Mouse (Mus musculus) embryonic fibroblast, embryonic 13.5 days (primary cell): ENCODE measurements around the gene Ipo13. TPM values are rescaled to one million over a fixed set of nuclear protein-coding genes. Genes with fewer than 3 reads are reported as not detected.

ENCODE experiments used
- H3K27ac ChIP-seq: 2 replicates; pipeline ENCODE4 v1.5.1; 2012; ENCODE audit warnings: low read length, control low read depth, inconsistent platforms; ENCODE audit not compliant: insufficient read depth
- H3K4me1 ChIP-seq: 2 replicates; pipeline ENCODE4 v1.6.1; 2011; ENCODE audit warnings: low read length; ENCODE audit not compliant: control insufficient read depth, insufficient read depth
- H3K4me3 ChIP-seq: 2 replicates; pipeline ENCODE4 v1.5.1; 2011; ENCODE audit warnings: mild to moderate bottlenecking, control low read depth, low read length; ENCODE audit not compliant: insufficient read depth
- CTCF ChIP-seq: IDR thresholded peaks from 2 replicates; pipeline ENCODE4 v1.5.1; 2011; ENCODE audit warnings: mild to moderate bottlenecking, control low read depth, low read length, moderate library complexity, borderline replicate concordance; ENCODE audit not compliant: insufficient read depth
- POLR2A ChIP-seq: IDR thresholded peaks from 2 replicates; pipeline ENCODE4 v1.6.1; 2011; ENCODE audit warnings: low read depth, mild to moderate bottlenecking, control low read depth, low read length, moderate library complexity
- polyA plus RNA-seq: library from polyadenylated mRNA; stranded (reverse); fragments of >200 nt; gene quantifications from 2 replicates; pipeline ENCODE4 v1.2.4, GENCODE M21; 2011; ENCODE audit warnings: low read depth; ENCODE audit not compliant: missing spikeins, insufficient read length

Ipo13 gene
- polyA plus RNA-seq, 1 experiment: 44.3 TPM

GRCm38 (mm10) chr4:117915489-117916105, 798 bp upstream of the Ipo13 start:
- no peaks in the 10 kb centered on the region; the same call in 1 of the 2 replicates for H3K4me1 ChIP-seq
- H3K27ac ChIP-seq: no peak overlapping the region
- H3K4me3 ChIP-seq: peak overlapping the region; percentile 82
- no peak for TF ChIP-seq POLR2A
- no peak for TF ChIP-seq CTCF

GRCm38 (mm10) chr4:117914031-117914430, 768 bp downstream of the Ipo13 start:
- H3K27ac ChIP-seq: no peak overlapping the region
- H3K4me3 ChIP-seq: peak overlapping the region; percentile 82
- H3K4me1 ChIP-seq: no peaks in the 10 kb centered on the region; the same call in 1 of the 2 replicates
- TF ChIP-seq CTCF (no peak), POLR2A (no peak)

DNA sequence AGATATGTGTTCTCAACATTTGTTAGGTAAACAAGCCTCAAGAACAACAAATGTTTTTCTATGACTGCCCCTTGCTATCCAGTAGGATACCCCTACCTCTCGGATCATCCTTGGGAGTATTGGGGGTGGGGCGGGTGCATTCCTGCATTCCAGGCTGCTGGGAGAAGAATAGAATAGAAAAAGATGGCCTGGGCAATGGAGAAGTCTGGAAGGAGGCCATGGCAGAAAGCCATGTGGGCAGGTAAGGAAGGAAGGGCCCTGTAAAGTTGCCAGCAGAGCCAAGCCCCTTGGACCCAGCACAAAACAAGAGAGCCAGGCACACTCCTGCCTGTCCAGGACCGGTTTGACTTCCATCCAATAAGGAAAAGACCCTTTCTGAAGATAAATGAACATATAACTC, 1.4 kb downstream of the Ipo13 start:
- no peak for TF ChIP-seq CTCF
- TF ChIP-seq POLR2A: no peak
- H3K27ac ChIP-seq: no peak overlapping the region
- no peaks in the 10 kb centered on the region; the same call in 1 of the 2 replicates for H3K4me1 ChIP-seq
- peak overlapping the region; percentile 82 for H3K4me3 ChIP-seq

- H3K27ac ChIP-seq: no peak overlapping the region
- H3K4me1 ChIP-seq: no peaks in the 10 kb centered on the region; the same call in 1 of the 2 replicates
- no peak for TF ChIP-seq CTCF
- TF ChIP-seq POLR2A: no peak
- no peak overlapping the region for H3K4me3 ChIP-seq
Measured at GRCm38 (mm10) chr4:117912685-117913273, 2.0 kb downstream of the Ipo13 start.

- no peak for TF ChIP-seq CTCF
- TF ChIP-seq POLR2A: no peak
- Histone ChIP-seq H3K4me3 (no peak overlapping the region), H3K27ac (no peak overlapping the region), H3K4me1 (no peaks in the 10 kb centered on the region; the same call in 1 of the 2 replicates)
Measured at GRCm38 (mm10) chr4:117912131-117912561, 2.7 kb downstream of the Ipo13 start.

DNA sequence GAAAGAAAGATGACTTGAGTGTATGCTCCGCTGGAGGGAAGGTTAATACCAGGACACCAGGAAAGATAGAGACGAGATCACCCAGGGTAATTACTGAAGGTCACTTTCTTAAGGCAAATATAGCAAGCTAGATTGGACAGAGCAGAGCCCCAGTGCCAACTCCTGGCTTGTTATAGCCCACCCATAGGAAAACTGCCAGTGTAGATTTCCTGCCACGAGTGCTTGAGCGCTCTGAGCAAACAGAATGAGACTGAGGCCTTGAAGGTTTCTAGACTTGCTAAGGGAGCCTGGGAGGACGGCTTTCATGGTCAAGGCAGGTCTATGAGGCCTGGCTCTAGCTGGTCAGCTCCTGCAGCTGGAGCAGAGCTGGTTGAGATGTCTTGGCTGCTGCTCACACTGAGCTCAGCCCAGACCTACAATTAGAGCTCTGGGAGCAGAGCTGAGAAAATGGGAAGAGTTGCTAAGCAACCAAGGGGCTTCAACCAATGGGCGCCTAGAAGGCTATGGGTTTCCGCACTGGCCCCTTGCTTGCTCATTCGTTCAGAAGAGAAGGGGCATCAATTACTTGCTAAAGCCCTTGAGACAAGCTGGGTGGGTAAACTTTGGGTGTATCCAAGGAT, 5.9 kb downstream of the Ipo13 start:
- Histone ChIP-seq H3K4me1 (peaks cover 5% of the 10 kb centered on the region), H3K27ac (no peak overlapping the region), H3K4me3 (no peak overlapping the region)
- TF ChIP-seq CTCF (no peak), POLR2A (no peak)

GRCm38 (mm10) chr4:117906196-117906595, 8.6 kb downstream of the Ipo13 start:
- Histone ChIP-seq H3K4me3 (no peak overlapping the region), H3K4me1 (peaks cover 5% of the 10 kb centered on the region; the same call in 1 of the 2 replicates), H3K27ac (no peak overlapping the region)
- no peak for TF ChIP-seq POLR2A
- TF ChIP-seq CTCF: no peak

- Histone ChIP-seq H3K27ac (no peak overlapping the region), H3K4me1 (peaks cover 5% of the 10 kb centered on the region; the same call in 1 of the 2 replicates), H3K4me3 (no peak overlapping the region)
- TF ChIP-seq CTCF (no peak), POLR2A (no peak)
Measured at GRCm38 (mm10) chr4:117904761-117905160, 10.0 kb downstream of the Ipo13 start.

DNA sequence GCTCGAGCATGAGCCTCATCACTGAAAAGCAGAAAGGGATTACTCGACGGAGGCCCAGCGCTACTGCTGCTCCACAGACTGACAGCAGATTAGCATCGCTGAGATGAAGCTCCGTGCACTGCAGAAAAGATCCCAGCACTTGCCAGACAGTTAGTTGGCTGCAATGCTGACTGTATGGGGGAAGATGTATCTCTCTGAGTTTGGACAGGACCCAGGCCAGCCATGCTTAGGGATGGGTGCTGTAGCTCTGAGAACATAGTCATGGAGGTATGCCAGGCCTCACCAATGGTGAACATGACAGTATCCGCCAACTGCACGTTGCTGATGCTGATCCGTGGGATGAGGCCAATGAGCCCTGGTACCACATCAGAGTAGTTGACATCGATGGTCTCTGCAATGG, 10.7 kb downstream of the Ipo13 start:
- H3K27ac ChIP-seq: no peak overlapping the region
- H3K4me3 ChIP-seq: no peak overlapping the region
- TF ChIP-seq CTCF: no peak
- no peak for TF ChIP-seq POLR2A

GRCm38 (mm10) chr4:117898111-117898510, 16.7 kb downstream of the Ipo13 start:
- no peak overlapping the region for H3K27ac ChIP-seq
- TF ChIP-seq CTCF: no peak
- TF ChIP-seq POLR2A: no peak
- H3K4me1 ChIP-seq: no peaks in the 10 kb centered on the region
- H3K4me3 ChIP-seq: no peak overlapping the region

More for the DNA sequence above, 10.7 kb downstream of the Ipo13 start:
- peaks cover 5% of the 10 kb centered on the region; the same call in 1 of the 2 replicates for H3K4me1 ChIP-seq
